Mouse (Mus musculus) neutrophil, adult 59 days (primary cell): ENCODE data around the gene Tm6sf2. TPM values are rescaled to one million over a fixed set of nuclear protein-coding genes. Genes with fewer than 3 reads are reported as not detected.

Experiments
- total RNA-seq, 2 experiments: library from RNA; stranded (reverse); gene quantifications; 1 replicate in 1 of 2; 2 replicates in 1 of 2; pipeline ENCODE4 v1.2.4; 2023

The Tm6sf2 gene
- total RNA-seq: not detected

GRCm38 (mm10) chr8:70072441-70073069 is at the start of gene Tm6sf2:
Gene Tm6sf2, plus strand, starts transcription at chr8:70072924.

GRCm38 (mm10) chr8:70042583-70043455 is 29.9 kb upstream of the Tm6sf2 start, which contains the start of the genes Mau2 and Sugp1:
Gene Mau2, minus strand, starts transcription at chr8:70042734.
Gene Sugp1, plus strand, starts transcription at chr8:70042813.

DNA sequence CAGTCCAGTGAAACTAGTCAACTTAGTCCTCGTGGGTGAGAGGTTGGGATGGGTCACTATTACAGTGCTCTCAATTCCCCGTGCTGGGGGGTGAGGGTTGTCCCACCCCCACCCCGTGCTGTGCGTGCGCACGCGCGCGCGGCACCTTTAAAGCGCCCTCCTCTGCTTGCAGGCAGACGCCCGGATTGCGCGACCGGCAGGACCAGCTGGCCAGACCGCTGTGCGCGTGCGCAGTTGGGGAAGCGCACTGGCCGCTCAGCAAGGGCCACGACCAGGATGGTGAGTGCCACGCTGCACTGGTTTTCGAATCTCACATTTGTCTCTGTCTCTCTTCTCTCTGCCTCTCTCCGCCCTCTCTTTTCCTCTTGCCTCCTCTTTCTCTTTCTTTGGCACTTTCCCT is 10.6 kb downstream of the Tm6sf2 start, which contains the start of gene Hapln4:
Gene Hapln4, plus strand, starts transcription at position 173 of the 400 bp plus-strand sequence.

GRCm38 (mm10) chr8:70120667-70121066 is 47.9 kb downstream of the Tm6sf2 start, which contains the start of gene Ncan:
Gene Ncan, minus strand, starts transcription at chr8:70120873.

Other genes starting within 250 kb of the Tm6sf2 start
- 1 to 10 TPM; 1.1 to 2.9 TPM for gene Pbx4, start 240.4 kb upstream of the Tm6sf2 start, total RNA-seq
- not detected for gene Cilp2, start 185.2 kb upstream of the Tm6sf2 start, total RNA-seq
- 1 to 10 TPM in 1 of 2 experiments, under 1 TPM in 1; 0.53 to 1.1 TPM for gene Tssk6, start 170.7 kb upstream of the Tm6sf2 start, total RNA-seq
- gene Ndufa13, start 170.4 kb upstream of the Tm6sf2 start, total RNA-seq: 10 to 100 TPM; 57.7 to 58.4 TPM
- not detected for gene Yjefn3, start 170.2 kb upstream of the Tm6sf2 start, total RNA-seq
- 10 to 100 TPM; 65.9 to 67.4 TPM for gene Gatad2a, start 76.5 kb upstream of the Tm6sf2 start, total RNA-seq
- gene Mau2, start 30.2 kb upstream of the Tm6sf2 start, total RNA-seq: 10 to 100 TPM; 69.7 to 79.3 TPM
- 10 to 100 TPM; 26.8 to 28.6 TPM for gene Sugp1, start 30.1 kb upstream of the Tm6sf2 start, total RNA-seq
- not detected for gene Hapln4, start 10.5 kb downstream of the Tm6sf2 start, total RNA-seq
- gene Ncan, start 47.9 kb downstream of the Tm6sf2 start, total RNA-seq: not detected
- 10 to 100 TPM in 1 of 2 experiments, 1 to 10 TPM in 1; 9.9 to 12.9 TPM for gene Nr2c2ap, start 58.4 kb downstream of the Tm6sf2 start, total RNA-seq
- gene Rfxank, start 66.2 kb downstream of the Tm6sf2 start, total RNA-seq: 10 to 100 TPM in 1 of 2 experiments, 1 to 10 TPM in 1; 9.8 to 16.9 TPM
- gene Borcs8, start 66.6 kb downstream of the Tm6sf2 start, total RNA-seq: 10 to 100 TPM; 35.8 to 41.5 TPM
- gene Mef2b, start 66.8 kb downstream of the Tm6sf2 start, total RNA-seq: under 1 TPM; 0.53 to 0.78 TPM
- 10 to 100 TPM; 22.8 to 24.0 TPM for gene Tmem161a, start 99.4 kb downstream of the Tm6sf2 start, total RNA-seq
- gene Slc25a42, start 139.4 kb downstream of the Tm6sf2 start, total RNA-seq: 1 to 10 TPM; 1.9 to 2.6 TPM
- 10 to 100 TPM; 27.7 to 31.9 TPM for gene Sugp2, start 161.3 kb downstream of the Tm6sf2 start, total RNA-seq
- gene Armc6, start 161.5 kb downstream of the Tm6sf2 start, total RNA-seq: 1 to 10 TPM; 4.2 to 5.7 TPM
- 1 to 10 TPM; 8.3 to 9.6 TPM for gene Homer3, start 209.9 kb downstream of the Tm6sf2 start, total RNA-seq
- gene Ddx49, start 229.6 kb downstream of the Tm6sf2 start, total RNA-seq: 10 to 100 TPM; 32.1 to 32.3 TPM
- 100 to 1,000 TPM; 104 to 110 TPM for gene Cope, start 229.6 kb downstream of the Tm6sf2 start, total RNA-seq
- not detected for gene Cers1, start 242.9 kb downstream of the Tm6sf2 start, total RNA-seq